Mouse (Mus musculus): ENCODE measurements around the gene Amz2.

GRCm38 (mm10) chr11:109470170-109470569 lies 44.4 kb downstream of the Amz2 start:
- no peak for TF ChIP-seq POLR2A (IDR thresholded peaks at IDR 0.05; ENCODE audit: low read depth, low read length)
- TF ChIP-seq CTCF (conservative IDR thresholded peaks at IDR 0.05; ENCODE audit: insufficient read depth, insufficient read length, low read depth, low read length) = no peak

Data from kidney, adult 2 months (tissue).